Mouse (Mus musculus): ENCODE measurements around the gene Arhgap31. TPM values are rescaled to one million over a fixed set of nuclear protein-coding genes. Genes with fewer than 3 reads are reported as not detected.

Gene Arhgap31
- total RNA-seq, 2 experiments from 2014 or later: 34.8 to 48.2 TPM

- no peak for DNase-seq (ENCODE audit: low spot score)
- intact Hi-C loops (cut with DNase I): no loop called here
These were observed 128.3 kb downstream of the Arhgap31 start for GRCm38 (mm10) chr16:38584761-38585160.

GRCm38 (mm10) chr16:38571481-38571880, 141.6 kb downstream of the Arhgap31 start:
- intact Hi-C loops (cut with DNase I): no loop called here
- no peak for DNase-seq (ENCODE audit: low spot score)

- intact Hi-C loops (cut with DNase I): no loop called here
These were observed 144.9 kb downstream of the Arhgap31 start for GRCm38 (mm10) chr16:38568192-38568591.

GRCm38 (mm10) chr16:38563516-38563915, 149.6 kb downstream of the Arhgap31 start:
- DNase-seq (ENCODE audit: low spot score): no peak
- intact Hi-C loops (cut with DNase I): loop anchor here (5.0 kb wide), 1 partner anchor 49 kb away; no protein-coding TSS in a partner anchor

More at GRCm38 (mm10) chr16:38568192-38568591, 144.9 kb downstream of the Arhgap31 start:
- DNase-seq (ENCODE audit: low spot score): no peak

DNA sequence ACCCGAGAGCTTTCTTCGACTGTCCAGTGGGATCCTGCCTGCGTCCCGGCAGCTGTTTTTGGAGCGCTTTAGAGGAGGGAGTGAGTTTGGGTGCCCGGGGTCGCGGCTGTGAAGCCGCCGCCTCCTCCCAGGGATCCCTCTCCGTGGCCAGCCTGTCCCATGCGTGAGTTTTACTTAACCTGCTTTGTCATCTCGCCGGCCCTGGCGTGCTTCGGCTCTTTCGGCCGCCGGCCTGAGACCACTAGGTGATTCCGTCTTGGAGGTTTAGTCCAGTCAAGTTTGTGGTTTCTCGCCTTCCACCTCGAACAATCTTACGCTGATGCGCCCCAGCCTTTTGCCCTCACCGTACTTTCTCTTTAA, 150.1 kb downstream of the Arhgap31 start:
- intact Hi-C loops (cut with DNase I): loop anchor here (5.0 kb wide), 1 partner anchor 49 kb away; no protein-coding TSS in a partner anchor
- no peak for DNase-seq (ENCODE audit: low spot score)

GRCm38 (mm10) chr16:38562131-38562967, 150.7 kb downstream of the Arhgap31 start:
- intact Hi-C loops (cut with DNase I): loop anchor here (5.0 kb wide), 1 partner anchor 50 kb away; no protein-coding TSS in a partner anchor

DNA sequence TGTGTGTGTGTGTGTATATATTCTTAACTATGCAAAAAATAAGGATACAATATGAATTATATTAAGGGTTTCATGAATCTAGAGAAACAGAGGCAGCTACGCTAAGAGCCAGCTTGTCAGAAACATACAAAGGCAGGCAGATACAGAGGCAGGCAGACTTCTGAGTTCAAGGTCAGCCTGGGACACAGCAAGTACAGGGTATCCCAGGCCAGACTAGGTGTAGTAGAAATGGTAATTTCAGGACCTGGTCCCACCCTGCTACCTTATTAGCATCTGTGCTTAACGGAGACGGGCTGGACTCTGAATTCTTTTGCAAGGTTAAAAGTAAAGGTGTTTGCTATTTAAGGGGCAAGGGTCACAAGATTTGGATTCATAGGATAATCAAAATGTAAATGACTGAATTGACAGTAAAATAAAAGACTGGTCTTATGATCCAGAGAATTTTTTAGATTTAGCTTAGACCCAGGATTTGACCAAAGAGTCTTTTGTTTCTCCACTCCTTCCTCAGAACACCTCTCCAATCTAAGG, 154.8 kb downstream of the Arhgap31 start, which contains the start of gene Tmem39a:
Gene Tmem39a (plus strand): TSS at position 478 of the 528 bp plus-strand sequence.
- intact Hi-C loops (cut with DNase I): no loop called here
- no peak for DNase-seq (ENCODE audit: low spot score)

More at GRCm38 (mm10) chr16:38562131-38562967, 150.7 kb downstream of the Arhgap31 start:
- peak; percentile 88 for DNase-seq (ENCODE audit: low spot score)

- intact Hi-C loops (cut with DNase I): no loop called here
- DNase-seq (ENCODE audit: low spot score): no peak
These were observed 157.1 kb downstream of the Arhgap31 start for GRCm38 (mm10) chr16:38555988-38556387.

DNA sequence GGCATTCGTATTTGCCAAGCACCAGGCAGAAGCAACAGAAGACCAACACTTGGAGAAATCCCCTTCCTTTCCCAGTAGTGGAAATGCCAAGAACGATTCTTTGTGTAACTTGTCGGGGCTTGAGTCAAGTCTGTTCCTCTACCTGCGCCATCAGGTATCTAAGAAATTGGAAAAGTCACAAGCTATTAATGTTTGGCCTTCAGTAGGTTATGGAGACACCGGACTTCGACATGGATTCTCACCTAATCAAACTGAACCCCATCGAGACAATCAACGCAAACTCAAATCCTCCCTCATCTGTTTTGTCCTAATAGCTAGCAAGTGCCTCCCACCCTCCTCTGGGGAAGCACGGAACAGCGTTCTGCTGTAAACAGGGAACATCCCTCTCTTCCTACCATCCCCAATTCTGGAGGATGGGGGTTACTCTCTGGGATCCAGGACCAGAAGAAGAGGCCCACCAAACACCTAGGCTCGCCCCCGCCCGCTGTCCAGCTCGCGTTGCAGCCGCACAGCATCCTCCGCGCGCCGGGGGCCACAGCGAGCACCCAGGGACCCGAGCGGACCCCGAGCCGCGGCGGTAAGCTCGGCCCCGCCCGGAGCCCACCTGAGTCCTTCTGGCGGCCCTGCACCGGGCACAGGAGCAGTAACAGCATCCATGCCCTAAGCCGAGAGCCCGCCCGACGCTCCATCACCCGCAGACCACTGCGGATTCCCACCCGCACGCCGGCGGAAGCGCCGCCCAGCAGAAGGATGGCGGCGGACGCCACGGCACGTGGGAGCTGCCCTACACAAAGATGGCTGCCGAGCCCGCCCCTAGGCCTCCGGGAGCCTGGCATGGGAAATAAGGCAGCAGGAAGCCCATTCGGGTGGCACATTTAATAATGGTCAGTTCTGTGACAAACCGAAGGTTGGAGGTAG, 163.3 kb downstream of the Arhgap31 start, which contains the start of gene Poglut1:
Gene Poglut1 (minus strand): TSS at position 780 of the 918 bp plus-strand sequence.
- DNase-seq (ENCODE audit: low spot score): peak; percentile 65
- intact Hi-C loops (cut with DNase I): loop anchor here (2.0 kb wide), 1 partner anchor 27 kb away; the partner anchor contains the start of gene Timmdc1

Other genes with a start within 250 kb of the Arhgap31 start
- 10 to 100 TPM; 70.7 to 75.8 TPM for gene Timmdc1, start 190.6 kb downstream of the Arhgap31 start, total RNA-seq (2021)
- 10 to 100 TPM in 1 of 2 experiments, 1 to 10 TPM in 1; 9.5 to 10.4 TPM for gene Poglut1, start 163.0 kb downstream of the Arhgap31 start, total RNA-seq (2021)
- 10 to 100 TPM; 18.3 to 27.7 TPM for gene Tmem39a, start 154.6 kb downstream of the Arhgap31 start, total RNA-seq (2021)
- gene B4galt4, start 29.0 kb upstream of the Arhgap31 start, total RNA-seq (2021): 10 to 100 TPM in 1 of 2 experiments, 1 to 10 TPM in 1; 9.2 to 11.0 TPM
- 1 to 10 TPM; 4.4 to 6.8 TPM for gene Upk1b, start 87.1 kb upstream of the Arhgap31 start, total RNA-seq (2021)
- gene 4930435E12Rik, start 115.5 kb upstream of the Arhgap31 start, total RNA-seq (2021): not detected
- gene Igsf11, start 179.4 kb upstream of the Arhgap31 start, total RNA-seq (2021): under 1 TPM; 0.47 to 0.53 TPM

All from heart, postnatal 25 days (tissue).